In the genomic region with DNA sequence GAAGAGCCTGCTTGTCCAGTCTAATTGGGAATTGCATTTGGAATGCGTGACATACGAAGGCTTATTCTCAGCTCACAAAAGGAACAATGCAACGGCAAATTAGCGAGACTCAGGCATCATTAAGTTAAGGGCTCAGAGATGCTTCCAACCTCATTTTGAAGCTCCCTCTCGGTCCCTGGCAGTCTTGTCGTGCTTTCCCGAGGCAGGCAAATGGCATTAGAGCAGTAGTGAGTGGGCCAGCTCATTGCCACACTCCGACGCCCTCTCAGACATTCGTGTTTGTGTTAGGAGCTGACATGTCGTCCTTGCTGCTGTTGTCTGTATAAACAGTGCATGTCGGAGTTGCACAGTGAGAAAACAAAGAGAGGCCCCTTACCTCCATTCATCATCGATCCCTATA, we compare ENCODE assay signal across 13 mouse cellular contexts.
DNase-seq lines count a peak whose midpoint lies in the region; ATAC-seq lines count a peak whose summit lies in the region.
"Had no signal": no experiment of that assay in that cellular context is flagged by ENCODE, and none has a peak within 500 bp of the region (broad histone marks: within the 10 kb centered on the region; RNA-seq: fewer than 3 reads in every experiment).

No protein-coding gene starts in this region.

- no peaks in the 10 kb centered on the region for H3K36me3 ChIP-seq in kidney, embryonic 16.5 days (ENCODE audit: insufficient read depth, low read length)
- H3K36me3 ChIP-seq in forebrain, embryonic 10.5 days (replicated peaks): no peaks in the 10 kb centered on the region
- no peaks in the 10 kb centered on the region for H3K36me3 ChIP-seq in hindbrain, embryonic 15.5 days
- H3K36me3 ChIP-seq in neural tube, embryonic 14.5 days (ENCODE audit: control insufficient read depth, insufficient read depth, low read length): no peaks in the 10 kb centered on the region
- H3K36me3 ChIP-seq in heart, embryonic 12.5 days: no peaks in the 10 kb centered on the region
- H3K36me3 ChIP-seq: limb, embryonic 15.5 days had no signal

- peaks cover 8% of the 10 kb centered on the region; the same call in 1 of the 2 replicates for H3K4me1 ChIP-seq in kidney, embryonic 16.5 days (ENCODE audit: insufficient read depth, low read length)
- peaks cover 20% of the 10 kb centered on the region for H3K4me1 ChIP-seq in forebrain, embryonic 10.5 days
- peaks cover 10% of the 10 kb centered on the region for H3K4me1 ChIP-seq in hindbrain, embryonic 15.5 days (replicated peaks)
- peaks cover 4% of the 10 kb centered on the region; the same call in 1 of the 2 replicates for H3K4me1 ChIP-seq in neural tube, embryonic 14.5 days (ENCODE audit: control insufficient read depth, insufficient read depth, low read length)
- H3K4me1 ChIP-seq in heart, embryonic 12.5 days (replicated peaks): no peaks in the 10 kb centered on the region

- no peak overlapping the region for H3K9ac ChIP-seq in kidney, embryonic 16.5 days (replicated peaks; ENCODE audit: low read length)
- H3K9ac ChIP-seq in hindbrain, embryonic 15.5 days: no peak overlapping the region
- no peak overlapping the region; the same call in 1 of the 2 replicates for H3K9ac ChIP-seq in neural tube, embryonic 14.5 days (replicated peaks; ENCODE audit: low read depth, low read length)
- H3K9ac ChIP-seq in heart, embryonic 12.5 days: no peak overlapping the region
- H3K9ac ChIP-seq: limb, embryonic 15.5 days had no signal

- no peak for DNase-seq in kidney, postnatal 36 days
- peak; percentile 19 for DNase-seq in forebrain, embryonic 10.5 days (ENCODE audit: extremely low spot score, low spot score)
- DNase-seq in lung, postnatal 25 days (ENCODE audit: low spot score): no peak
- DNase-seq in layer of hippocampus, postnatal 14 days (ENCODE audit: low spot score in 2 of 2): no peak
- DNase-seq: lung, postnatal 14 days; right cerebral cortex, postnatal 14 days had no signal

- H3K4me2 ChIP-seq in kidney, embryonic 16.5 days (replicated peaks; ENCODE audit: low read depth, low read length): peak overlapping the region; percentile 25; the same call in 1 of the 2 replicates
- H3K4me2 ChIP-seq in hindbrain, embryonic 15.5 days: peak overlapping the region; percentile 35
- peak overlapping the region; percentile 9; the same call in 1 of the 2 replicates for H3K4me2 ChIP-seq in neural tube, embryonic 14.5 days (ENCODE audit: low read depth, low read length)
- no peak overlapping the region for H3K4me2 ChIP-seq in heart, embryonic 12.5 days
- H3K4me2 ChIP-seq: limb, embryonic 15.5 days had no signal

- whole genome bisulfite sequencing in kidney, embryonic 16.5 days: 16% methylated on average over 13 of the region's 13 CpGs
- 17% methylated on average over 13 of the region's 13 CpGs for WGBS in forebrain, embryonic 10.5 days
- 8% methylated on average over 13 of the region's 13 CpGs for WGBS in hindbrain, embryonic 15.5 days
- WGBS in neural tube, embryonic 14.5 days: 11% methylated on average over 13 of the region's 13 CpGs
- 55% methylated on average over 13 of the region's 13 CpGs for WGBS in heart, embryonic 12.5 days

- H3K4me3 ChIP-seq in kidney, embryonic 16.5 days (ENCODE audit: low read length): no peak overlapping the region
- peak overlapping the region; percentile 28 for H3K4me3 ChIP-seq in forebrain, embryonic 10.5 days
- no peak overlapping the region for H3K4me3 ChIP-seq in hindbrain, embryonic 15.5 days
- H3K4me3 ChIP-seq in neural tube, embryonic 14.5 days (ENCODE audit: low read depth, low read length): no peak overlapping the region
- H3K4me3 ChIP-seq in heart, embryonic 12.5 days: no peak overlapping the region
- H3K4me3 ChIP-seq: limb, embryonic 15.5 days; myocyte had no signal

- no peak overlapping the region for H3K27ac ChIP-seq in kidney, embryonic 16.5 days (ENCODE audit: low read length)
- H3K27ac ChIP-seq in forebrain, embryonic 10.5 days: no peak overlapping the region
- peak overlapping the region; percentile 69 for H3K27ac ChIP-seq in hindbrain, embryonic 15.5 days (replicated peaks)
- H3K27ac ChIP-seq in neural tube, embryonic 14.5 days (ENCODE audit: low read depth, low read length): peak overlapping the region; percentile 65
- no peak overlapping the region for H3K27ac ChIP-seq in heart, embryonic 12.5 days (ENCODE audit: poor library complexity, severe bottlenecking)
- H3K27ac ChIP-seq: limb, embryonic 15.5 days had no signal

- H3K9me3 ChIP-seq in kidney, embryonic 16.5 days (ENCODE audit: low read length): no peaks in the 10 kb centered on the region
- no peaks in the 10 kb centered on the region for H3K9me3 ChIP-seq in forebrain, embryonic 10.5 days
- no peaks in the 10 kb centered on the region for H3K9me3 ChIP-seq in hindbrain, embryonic 15.5 days
- H3K9me3 ChIP-seq in neural tube, embryonic 14.5 days (ENCODE audit: control insufficient read depth, low read length): no peaks in the 10 kb centered on the region
- H3K9me3 ChIP-seq in heart, embryonic 12.5 days (replicated peaks): no peaks in the 10 kb centered on the region
- H3K9me3 ChIP-seq: limb, embryonic 15.5 days had no signal

- no peaks in the 10 kb centered on the region for H3K27me3 ChIP-seq in kidney, embryonic 16.5 days (ENCODE audit: insufficient read depth, low read length)
- H3K27me3 ChIP-seq in forebrain, embryonic 10.5 days (ENCODE audit: poor library complexity, severe bottlenecking): peaks cover 42% of the 10 kb centered on the region
- H3K27me3 ChIP-seq in hindbrain, embryonic 15.5 days: no peaks in the 10 kb centered on the region
- no peaks in the 10 kb centered on the region for H3K27me3 ChIP-seq in neural tube, embryonic 14.5 days (ENCODE audit: control insufficient read depth, insufficient read depth, low read length)
- H3K27me3 ChIP-seq in heart, embryonic 12.5 days (replicated peaks): 0 out of 2 replicates have a peak, but pooled peaks cover 12% of the 10 kb centered on the region
- H3K27me3 ChIP-seq: limb, embryonic 15.5 days had no signal

- ATAC-seq in kidney, embryonic 16.5 days (ENCODE audit: low FRiP score, low TSS enrichment): peak; percentile 42; the same call in 1 of the 2 replicates
- ATAC-seq in hindbrain, embryonic 15.5 days (ENCODE audit: low FRiP score, low read depth): peak; percentile 65
- ATAC-seq in neural tube, embryonic 14.5 days (ENCODE audit: low read depth): peak; percentile 62; the same call in 1 of the 2 replicates
- no peak for ATAC-seq in heart, embryonic 12.5 days (ENCODE audit: insufficient number of reproducible peaks, low FRiP score)
- ATAC-seq: CD4-positive, CD25-positive, alpha-beta regulatory T cell, adult 4 months had no signal

Comparison
In these comparisons a context has a peak if more than half of its experiments do, and no peak if none do; other contexts are left out.
1. H3K27ac ChIP-seq: peak in hindbrain, embryonic 15.5 days (single experiment) and neural tube, embryonic 14.5 days (single experiment); none in kidney, embryonic 16.5 days (single experiment), forebrain, embryonic 10.5 days (single experiment) and heart, embryonic 12.5 days (single experiment).